Mouse (Mus musculus): ENCODE measurements around the gene Lsp1. TPM values are rescaled to one million over a fixed set of nuclear protein-coding genes. Genes with fewer than 3 reads are reported as not detected.

Gene Lsp1
- total RNA-seq, 2 experiments from 2014 or later, result 1.4 to 1.7 TPM

DNA sequence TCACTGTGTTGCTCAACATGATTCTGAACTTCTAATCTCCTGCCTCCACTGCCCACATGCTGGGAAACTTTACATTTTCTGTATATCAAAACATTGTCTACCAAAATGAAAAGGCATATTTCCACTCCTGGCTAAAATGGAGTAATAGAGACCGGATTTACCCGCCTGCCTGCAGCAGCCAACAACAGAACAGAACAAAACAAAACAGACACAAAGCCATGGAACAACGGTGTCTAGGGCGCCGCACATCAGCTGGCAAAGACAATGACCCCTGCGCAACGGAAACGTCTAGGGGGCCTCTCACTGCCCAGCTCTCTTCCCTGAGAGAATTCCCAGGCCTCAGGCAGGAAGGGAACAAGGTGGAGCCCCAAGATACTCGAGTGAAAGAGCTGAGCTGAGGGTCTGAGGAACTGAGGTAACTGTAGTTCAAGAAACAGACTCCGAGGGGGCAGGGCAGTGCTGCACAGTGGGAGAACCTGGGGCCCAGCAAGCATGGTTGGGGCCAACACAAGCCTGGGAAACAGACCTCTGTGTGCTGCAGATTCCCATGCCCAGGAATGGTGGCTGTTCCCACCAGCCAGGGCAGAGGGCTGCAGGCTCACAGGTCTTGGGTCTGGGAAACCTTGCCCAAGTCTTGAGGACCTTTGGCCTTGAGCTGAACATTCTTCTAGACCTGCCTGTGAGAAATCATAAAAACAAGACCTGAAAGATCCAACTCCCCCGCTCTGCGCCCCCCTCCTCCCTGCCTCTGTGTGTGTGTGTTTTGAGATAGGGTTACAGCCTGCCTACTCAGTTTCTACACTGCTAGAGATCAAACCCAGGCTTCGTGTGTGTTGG, 65.0 kb downstream of the Lsp1 start:
- no peak for TF ChIP-seq CTCF (conservative IDR thresholded peaks at IDR 0.05)
- H3K4me3 ChIP-seq, result no peak overlapping the region

DNA sequence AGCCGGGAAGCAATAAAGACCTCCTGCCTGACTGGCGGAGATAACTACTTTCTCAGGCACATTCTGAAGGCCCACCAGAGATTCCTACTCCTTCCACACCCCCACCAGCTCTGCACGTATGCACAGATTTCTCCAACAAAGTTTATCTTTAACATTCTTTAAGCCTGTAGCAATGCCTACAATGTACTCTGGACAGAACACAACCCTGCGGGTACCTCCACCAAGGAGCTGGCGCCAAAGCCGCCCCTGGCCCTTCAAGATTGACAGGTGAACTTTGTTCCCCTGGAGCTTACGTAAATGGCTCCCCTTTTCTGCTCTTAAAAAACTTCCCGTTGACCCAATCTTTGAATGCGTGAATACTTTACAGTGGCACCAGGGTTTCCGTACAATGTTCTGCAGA, 68.7 kb downstream of the Lsp1 start:
- H3K27ac ChIP-seq, result no peak overlapping the region
- TF ChIP-seq CTCF (conservative IDR thresholded peaks at IDR 0.05), result no peak
- DNase-seq (ENCODE audit: low spot score in 2 of 2), result no peak
- no peak overlapping the region for H3K4me3 ChIP-seq

More for the DNA sequence above, 65.0 kb downstream of the Lsp1 start:
- H3K27ac ChIP-seq, result no peak overlapping the region
- DNase-seq (ENCODE audit: low spot score in 2 of 2), result no peak

DNA sequence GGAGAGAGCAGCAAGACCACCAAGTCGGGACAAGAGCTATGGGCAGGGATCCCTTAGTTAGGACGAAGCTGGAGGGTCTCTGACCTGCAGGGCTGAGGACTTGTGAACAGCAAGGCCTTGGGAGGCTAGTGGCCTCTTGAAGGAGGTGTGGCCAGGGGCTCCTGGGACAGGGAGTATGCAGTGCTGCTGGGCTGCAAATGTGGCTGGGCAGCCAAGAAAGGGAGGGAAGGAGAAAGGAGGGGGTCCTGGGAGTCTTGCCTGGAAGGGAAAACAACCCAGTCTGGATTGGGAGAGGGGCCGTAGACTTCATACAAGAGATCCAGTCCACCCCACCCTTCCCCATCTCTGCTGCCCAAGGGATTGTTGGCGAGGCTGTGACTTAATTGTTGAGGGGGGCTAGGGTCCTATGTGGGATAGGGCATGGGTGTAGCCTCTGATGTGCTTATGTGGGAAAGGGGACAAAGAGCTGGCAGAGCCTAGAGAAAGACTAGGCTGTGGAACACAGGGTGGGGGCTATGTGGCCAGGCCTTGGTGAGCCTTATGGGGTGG, 71.4 kb downstream of the Lsp1 start:
- TF ChIP-seq CTCF (conservative IDR thresholded peaks at IDR 0.05), result no peak
- Histone ChIP-seq H3K27ac (no peak overlapping the region), H3K4me3 (no peak overlapping the region)
- no peak for DNase-seq (ENCODE audit: low spot score in 2 of 2)

DNA sequence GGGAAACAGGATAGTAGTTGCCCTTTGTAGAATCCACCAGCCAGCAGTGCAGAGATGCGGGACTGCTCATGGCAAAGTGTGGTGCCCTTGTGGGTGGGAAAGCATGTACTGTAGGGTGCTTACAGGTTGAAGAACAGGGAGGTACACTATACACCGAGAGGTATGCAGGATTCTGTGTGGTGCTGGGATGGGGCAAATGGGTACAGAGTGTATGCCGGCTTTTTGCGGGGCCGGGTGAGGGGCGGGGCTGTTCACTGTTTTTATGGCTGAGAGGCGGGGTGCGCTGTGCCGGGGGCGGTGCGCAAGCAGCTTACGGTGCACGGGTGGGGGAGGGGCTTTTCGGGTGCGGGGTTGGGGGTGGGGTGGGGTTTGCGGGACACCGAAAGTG, 72.1 kb downstream of the Lsp1 start, which contains the start of gene Mrpl23:
Mrpl23 (plus strand) TSS at position 16 of the 388 bp plus-strand sequence.
- TF ChIP-seq CTCF (conservative IDR thresholded peaks at IDR 0.05), result no peak
- peak within 1 kb of the TSS; percentile 77 for H3K4me3 ChIP-seq
- H3K27ac ChIP-seq, result peak within 1 kb of the TSS; percentile 90
- DNase-seq (ENCODE audit: low spot score in 2 of 2), result no peak

DNA sequence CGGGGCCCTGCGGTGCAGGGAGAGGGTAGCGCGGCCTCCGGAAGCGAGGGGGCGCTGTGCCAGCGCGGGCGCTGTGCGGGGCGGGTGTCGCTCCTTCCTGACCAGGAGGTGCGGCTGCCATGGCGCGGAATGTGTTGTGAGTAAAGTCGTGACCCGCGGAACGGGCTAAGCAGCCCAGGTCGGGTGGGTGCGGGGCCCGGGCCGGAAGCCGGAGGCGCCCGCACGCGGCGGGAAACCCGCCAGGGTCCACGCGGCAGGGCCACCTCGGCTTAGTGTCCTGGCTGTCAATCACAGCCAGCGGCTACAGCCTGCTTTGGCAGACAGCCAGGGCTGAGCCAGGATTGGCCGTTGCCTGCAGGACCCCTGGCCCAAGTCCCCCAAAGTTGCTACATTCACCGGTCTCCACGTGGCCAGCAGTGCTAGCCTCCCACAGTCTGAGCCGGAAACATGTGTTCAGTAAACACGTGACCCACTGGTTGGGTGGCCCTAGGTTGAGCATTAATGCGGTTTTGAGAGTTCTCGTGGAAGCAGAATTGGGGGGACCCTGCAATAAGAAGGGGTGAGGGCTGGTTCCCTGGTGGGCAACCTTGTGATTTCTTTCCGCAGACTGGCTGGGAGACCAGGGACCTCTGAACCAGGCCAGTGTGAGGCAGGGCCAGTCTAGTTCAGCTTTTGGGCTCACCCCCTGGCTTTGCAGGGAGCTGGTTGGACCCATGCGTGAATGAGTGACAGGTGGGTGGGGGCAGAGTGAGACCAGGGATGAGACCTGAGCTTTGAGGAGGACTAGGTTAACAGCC, 72.6 kb downstream of the Lsp1 start:
- Histone ChIP-seq H3K27ac (peak overlapping the region; percentile 90), H3K4me3 (peak overlapping the region; percentile 77)
- TF ChIP-seq CTCF (conservative IDR thresholded peaks at IDR 0.05), result peak; percentile 95
- DNase-seq (ENCODE audit: low spot score in 2 of 2), result peak; percentile 66 to 87

DNA sequence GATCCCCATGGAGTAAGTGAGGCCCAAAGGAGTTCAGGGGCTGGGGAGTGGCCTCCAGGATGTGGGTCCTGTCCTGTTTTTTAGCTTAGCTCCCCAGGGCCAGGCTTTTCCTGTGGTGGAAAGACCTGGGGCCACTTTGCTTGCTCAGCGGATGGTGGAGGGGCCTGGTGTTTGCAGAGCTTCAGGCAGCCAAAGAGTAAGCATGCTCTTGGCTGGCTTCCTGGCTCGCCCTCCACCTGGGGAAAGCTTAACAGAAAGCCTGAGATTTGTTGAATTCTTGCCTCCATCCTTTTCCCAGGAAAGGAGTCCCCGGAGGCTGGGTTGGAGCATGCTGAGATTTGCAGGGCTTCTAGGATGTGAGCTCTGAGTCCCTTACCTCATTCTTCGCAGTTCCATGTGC, 74.5 kb downstream of the Lsp1 start:
- TF ChIP-seq CTCF (conservative IDR thresholded peaks at IDR 0.05), result no peak
- H3K27ac ChIP-seq, result no peak overlapping the region
- H3K4me3 ChIP-seq, result no peak overlapping the region
- DNase-seq (ENCODE audit: low spot score in 2 of 2), result no peak

DNA sequence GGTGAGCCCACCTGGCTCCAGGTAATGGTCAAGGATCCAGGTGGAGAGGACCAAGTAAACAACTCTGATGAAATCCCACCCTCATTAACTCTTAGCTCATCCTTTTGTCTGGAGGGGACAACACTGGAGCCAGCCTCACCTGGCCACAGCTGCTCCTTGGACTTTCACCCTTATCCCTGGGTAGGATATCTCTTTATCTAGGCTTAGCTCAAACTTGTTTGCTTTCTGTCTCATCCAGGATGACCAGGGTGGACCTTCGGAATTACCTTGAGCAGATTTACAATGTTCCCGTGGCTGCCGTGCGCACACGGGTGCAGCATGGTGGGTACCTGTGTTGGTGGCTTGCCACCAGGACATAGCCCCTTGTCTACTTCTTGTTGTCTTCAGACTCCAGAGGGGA, 75.2 kb downstream of the Lsp1 start:
- Histone ChIP-seq H3K27ac (no peak overlapping the region), H3K4me3 (no peak overlapping the region)
- no peak for DNase-seq (ENCODE audit: low spot score in 2 of 2)
- TF ChIP-seq CTCF (conservative IDR thresholded peaks at IDR 0.05), result no peak

DNA sequence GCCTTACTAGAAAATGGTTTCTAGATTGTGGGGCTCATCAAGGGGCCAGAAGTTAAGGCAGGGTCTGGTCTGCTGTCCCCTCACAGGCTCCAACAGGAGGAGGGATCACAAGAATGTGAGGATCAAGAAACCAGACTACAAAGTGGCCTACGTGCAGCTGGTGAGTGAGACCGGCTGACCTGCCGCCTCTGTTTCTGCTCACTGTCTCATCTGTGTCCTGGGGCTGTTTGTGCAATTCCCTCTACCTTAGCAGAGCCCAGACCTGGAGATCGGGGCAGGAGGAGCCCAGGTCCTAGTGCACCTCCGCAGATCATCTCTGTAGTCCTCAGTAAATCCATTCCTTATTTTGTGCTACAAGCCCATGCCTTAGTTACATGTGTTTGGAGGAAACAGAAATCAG, 76.6 kb downstream of the Lsp1 start:
- no peak overlapping the region for H3K4me3 ChIP-seq
- TF ChIP-seq CTCF (conservative IDR thresholded peaks at IDR 0.05), result no peak
- no peak overlapping the region for H3K27ac ChIP-seq
- DNase-seq (ENCODE audit: low spot score in 2 of 2), result no peak

DNA sequence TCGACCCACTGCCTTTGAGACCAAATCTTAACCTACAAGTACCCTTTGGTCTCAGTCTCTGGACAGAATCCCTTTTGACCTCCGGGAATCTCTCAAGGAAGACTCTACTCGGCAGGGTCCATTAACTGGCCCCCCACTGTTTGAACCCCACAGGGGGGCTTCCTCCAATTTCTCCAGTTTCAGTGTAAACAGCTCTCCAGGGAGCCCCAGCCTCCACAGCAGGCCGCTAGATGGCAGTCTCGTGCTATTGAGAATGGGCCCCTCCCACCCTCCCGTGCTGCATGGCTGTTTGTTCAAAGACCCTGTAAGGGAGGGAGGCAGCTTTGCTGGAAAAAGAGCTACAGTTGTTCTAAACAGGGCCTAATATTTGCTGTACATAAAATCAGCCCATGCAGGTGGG, 77.3 kb downstream of the Lsp1 start:
- peak; percentile 99 for TF ChIP-seq CTCF (conservative IDR thresholded peaks at IDR 0.05)
- Histone ChIP-seq H3K27ac (no peak overlapping the region), H3K4me3 (no peak overlapping the region)
- peak; percentile 28 to 72 for DNase-seq (ENCODE audit: low spot score in 2 of 2)

DNA sequence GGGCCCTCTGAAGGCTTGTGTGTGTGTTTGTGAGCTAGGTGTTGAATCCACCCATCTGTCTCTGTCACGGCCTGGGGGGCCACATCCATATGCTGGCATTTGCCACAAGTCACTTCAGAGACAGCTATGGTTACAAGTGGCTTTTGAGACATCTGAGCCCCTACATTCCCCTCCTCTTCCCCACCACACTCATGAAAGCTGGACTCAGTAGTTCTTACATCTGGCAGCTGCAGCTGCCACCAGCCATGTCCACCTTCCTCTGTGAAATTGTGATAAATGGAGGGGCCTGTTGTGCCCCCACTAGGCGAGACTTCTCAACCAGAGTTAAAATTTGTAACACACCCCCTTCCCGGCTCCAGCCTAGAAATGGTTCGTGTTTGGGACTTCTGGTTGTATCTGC, 77.7 kb downstream of the Lsp1 start:
- Histone ChIP-seq H3K27ac (no peak overlapping the region), H3K4me3 (no peak overlapping the region)
- no peak for DNase-seq (ENCODE audit: low spot score in 2 of 2)
- TF ChIP-seq CTCF (conservative IDR thresholded peaks at IDR 0.05), result no peak

DNA sequence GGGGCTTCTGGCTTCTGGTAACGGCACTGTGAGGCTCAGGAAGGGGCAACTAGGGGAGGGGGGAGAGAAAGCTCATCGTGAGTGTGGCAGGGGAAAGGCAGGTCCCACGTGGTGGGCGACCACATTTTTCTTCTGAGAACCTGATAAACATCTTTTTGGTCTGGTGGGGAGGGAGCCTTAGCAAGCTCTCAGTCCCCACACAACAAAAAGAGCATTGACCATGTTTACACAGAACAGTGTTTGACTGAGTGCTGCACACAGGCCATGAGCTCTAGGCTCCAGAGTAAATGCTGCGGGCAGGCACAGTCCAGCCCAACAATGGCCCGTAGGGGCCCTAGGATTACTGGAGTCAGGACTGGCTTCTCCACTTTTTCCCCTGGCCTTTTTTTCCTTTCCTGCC, 78.2 kb downstream of the Lsp1 start:
- DNase-seq (ENCODE audit: low spot score in 2 of 2), result no peak
- Histone ChIP-seq H3K4me3 (no peak overlapping the region), H3K27ac (no peak overlapping the region)
- no peak for TF ChIP-seq CTCF (conservative IDR thresholded peaks at IDR 0.05)

DNA sequence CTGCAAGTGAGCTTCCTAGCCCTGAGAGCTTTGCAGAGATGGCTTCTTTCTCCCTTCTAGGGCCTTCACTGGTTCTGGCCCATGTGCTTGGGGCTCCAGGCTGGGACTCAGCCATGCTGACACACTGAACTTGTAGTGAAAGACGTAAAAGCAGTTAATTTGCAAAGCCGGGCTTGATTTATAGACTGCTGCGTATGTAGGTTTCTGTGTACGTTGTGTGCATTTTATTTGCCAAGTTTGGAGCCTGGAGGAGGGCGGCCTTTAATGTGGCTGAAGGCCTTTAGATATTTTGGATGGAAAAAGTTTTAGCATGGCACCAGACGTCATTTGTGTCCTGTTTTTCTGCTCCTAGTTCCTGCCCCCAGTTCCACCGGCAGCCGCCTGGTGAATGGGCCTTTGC, 79.2 kb downstream of the Lsp1 start:
- no peak for DNase-seq (ENCODE audit: low spot score in 2 of 2)
- Histone ChIP-seq H3K27ac (no peak overlapping the region), H3K4me3 (no peak overlapping the region)
- no peak for TF ChIP-seq CTCF (conservative IDR thresholded peaks at IDR 0.05)

DNA sequence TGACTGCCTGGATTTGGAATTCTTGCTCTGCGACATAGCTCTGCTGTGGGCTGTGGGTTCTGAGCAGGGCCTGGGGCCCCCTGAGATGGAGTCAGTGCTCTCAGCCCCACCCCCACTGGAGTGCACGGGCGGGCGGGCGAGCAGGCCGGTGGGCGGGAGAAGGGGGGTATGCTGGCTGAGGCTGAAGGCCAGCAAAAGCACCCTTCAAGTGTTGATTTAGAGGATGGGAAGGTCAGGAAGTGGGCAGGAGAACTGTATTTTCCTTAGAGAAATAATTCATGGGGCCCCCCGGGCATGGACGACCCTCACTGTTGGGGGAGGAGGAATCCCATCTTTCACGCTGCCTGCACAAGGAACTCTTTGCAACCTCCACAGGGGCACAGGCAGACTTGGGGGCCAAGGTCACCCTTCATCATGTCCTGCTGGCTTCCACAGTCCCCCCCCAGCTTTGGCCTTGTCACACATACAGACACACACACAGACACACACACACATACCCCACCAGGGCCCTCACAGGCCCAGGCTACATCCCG, 82.2 kb downstream of the Lsp1 start:
- Histone ChIP-seq H3K27ac (no peak overlapping the region), H3K4me3 (no peak overlapping the region)
- TF ChIP-seq CTCF (conservative IDR thresholded peaks at IDR 0.05), result no peak
- no peak for DNase-seq (ENCODE audit: low spot score in 2 of 2)

Other genes with a start within 250 kb of the Lsp1 start
- gene Gm7579, start 248.9 kb upstream of the Lsp1 start, total RNA-seq (2021), result not detected
- not detected for gene Krtap5-5, start 230.8 kb upstream of the Lsp1 start, total RNA-seq (2021)
- gene Gm40460, start 219.7 kb upstream of the Lsp1 start, total RNA-seq (2021), result not detected
- not detected for gene Gm2431, start 202.5 kb upstream of the Lsp1 start, total RNA-seq (2021)
- not detected for gene Gm4559, start 186.4 kb upstream of the Lsp1 start, total RNA-seq (2021)
- gene Krtap5-1, start 163.7 kb upstream of the Lsp1 start, total RNA-seq (2021), result not detected
- gene Krtap5-4, start 157.3 kb upstream of the Lsp1 start, total RNA-seq (2021), result not detected
- gene Ifitm10, start 87.1 kb upstream of the Lsp1 start, total RNA-seq (2021), result 10 to 100 TPM; 35.3 to 38.6 TPM
- 1 to 10 TPM in 1 of 2 experiments, not detected in 1; 4.4 TPM for gene Gm49369, start 78.1 kb upstream of the Lsp1 start, total RNA-seq (2021)
- 100 to 1,000 TPM; 291 to 297 TPM for gene Ctsd, start 72.8 kb upstream of the Lsp1 start, total RNA-seq (2021)
- not detected for gene Syt8, start 26.0 kb upstream of the Lsp1 start, total RNA-seq (2021)
- not detected for gene Tnni2, start 19.0 kb upstream of the Lsp1 start, total RNA-seq (2021)
- gene Tnnt3, start 38.0 kb downstream of the Lsp1 start, total RNA-seq (2021), result not detected
- 1 to 10 TPM; 7.9 to 8.8 TPM for gene Mrpl23, start 71.9 kb downstream of the Lsp1 start, total RNA-seq (2021)
- gene Igf2, start 206.0 kb downstream of the Lsp1 start, total RNA-seq (2021), result 10 to 100 TPM; 45.8 to 68.2 TPM
- not detected for gene Gm49394, start 209.1 kb downstream of the Lsp1 start, total RNA-seq (2021)

Measured in layer of hippocampus, adult 2 months (tissue).